Mouse (Mus musculus) cerebellum, adult 2 months (tissue): Measurements from ENCODE around the gene Glb1l2. TPM values are rescaled to one million over a fixed set of nuclear protein-coding genes. Genes with fewer than 3 reads are reported as not detected.

Experiments
- DNase-seq, 2 experiments: peaks; one replicate each; pipeline ENCODE4 v3.0.0; 2021
- H3K27ac ChIP-seq: fragments of 200-500 bp; 2 replicates; pipeline ENCODE4 v1.5.1; 2012; ENCODE audit warnings: low read length, control low read depth, inconsistent platforms; ENCODE audit not compliant: insufficient read depth
- H3K27me3 ChIP-seq: fragments of 200-500 bp; 2 replicates; pipeline ENCODE4 v1.6.1; 2012; ENCODE audit warnings: inconsistent platforms, mild to moderate bottlenecking, low read length, moderate library complexity; ENCODE audit not compliant: control insufficient read depth, insufficient read depth
- H3K4me1 ChIP-seq: fragments of 200-500 bp; 2 replicates; pipeline ENCODE4 v1.6.1; 2011; ENCODE audit warnings: low read length; ENCODE audit not compliant: control insufficient read depth, insufficient read depth
- H3K4me3 ChIP-seq: fragments of 200-500 bp; replicated peaks from 2 replicates; pipeline ENCODE3; 2011; ENCODE audit warnings: mild to moderate bottlenecking, low read depth, low read length, control low read depth; ENCODE audit not compliant: insufficient read depth
- CTCF ChIP-seq: fragments of 200-500 bp; IDR thresholded peaks from 2 replicates; pipeline ENCODE4 v1.5.1; 2011; ENCODE audit warnings: low read depth, mild to moderate bottlenecking, control low read depth, low read length, moderate library complexity, borderline replicate concordance; ENCODE audit not compliant: insufficient read depth
- POLR2A ChIP-seq: fragments of 200-500 bp; IDR thresholded peaks from 2 replicates; pipeline ENCODE4 v1.6.1; 2011; ENCODE audit warnings: low read length, control low read depth, borderline replicate concordance; ENCODE audit not compliant: insufficient read depth
- WGBS: fragments of 180-500 bp; shearing (Covaris S2); methylation state at CpG from one replicate; pipeline ENCODE4 v1.1.7; 2018; 5-methylcytosine and 5-hydroxymethylcytosine counted together
- polyA plus RNA-seq: library from polyadenylated mRNA; depleted of rRNA; stranded (reverse); fragments of >200 nt; gene quantifications from 2 replicates; pipeline ENCODE4 v1.2.3, GENCODE M21; 2012; rRNA removed

Glb1l2 gene
- polyA plus RNA-seq, 1 experiment: 0.64 TPM

- no peaks in the 10 kb centered on the region for H3K4me1 ChIP-seq
- TF ChIP-seq CTCF (no peak), POLR2A (no peak)
- no peak overlapping the region for H3K4me3 ChIP-seq
- WGBS: 79% methylated on average over 3 of the region's 3 CpGs
- H3K27ac ChIP-seq: no peak overlapping the region
- no peak for DNase-seq
- H3K27me3 ChIP-seq: no peaks in the 10 kb centered on the region
Measured at GRCm38 (mm10) chr9:26725709-26726108, 80.6 kb downstream of the Glb1l2 start.

GRCm38 (mm10) chr9:26721771-26722170 lies 84.5 kb downstream of the Glb1l2 start:
- no peak overlapping the region for H3K27ac ChIP-seq
- H3K4me3 ChIP-seq: no peak overlapping the region
- no peaks in the 10 kb centered on the region for H3K4me1 ChIP-seq
- no peaks in the 10 kb centered on the region; the same call in 1 of the 2 replicates for H3K27me3 ChIP-seq
- DNase-seq: no peak
- WGBS: 59% methylated on average over 7 of the region's 7 CpGs
- TF ChIP-seq CTCF: no peak
- no peak for TF ChIP-seq POLR2A

GRCm38 (mm10) chr9:26718388-26718787 lies 87.9 kb downstream of the Glb1l2 start:
- Histone ChIP-seq H3K27ac (no peak overlapping the region), H3K27me3 (no peaks in the 10 kb centered on the region; the same call in 1 of the 2 replicates), H3K4me1 (no peaks in the 10 kb centered on the region), H3K4me3 (no peak overlapping the region)
- no peak for DNase-seq
- 53% methylated on average over 3 of the region's 3 CpGs for WGBS
- TF ChIP-seq POLR2A (no peak), CTCF (no peak)

Other genes with a start within 250 kb of the Glb1l2 start
- 76.0 and 81.2 TPM in 2 replicates for gene B3gat1, start 72.7 kb downstream of the Glb1l2 start, polyA plus RNA-seq
- gene Glb1l3, start 54.4 kb upstream of the Glb1l2 start, polyA plus RNA-seq: 0.03 TPM in 1 of 2 replicates, not detected in the other
- 0.14 TPM in 1 of 2 replicates, not detected in the other for gene Gm1110, start 116.6 kb upstream of the Glb1l2 start, polyA plus RNA-seq
- 45.0 and 49.9 TPM in 2 replicates for gene Acad8, start 193.1 kb upstream of the Glb1l2 start, polyA plus RNA-seq
- 93.5 and 104 TPM in 2 replicates for gene Thyn1, start 193.2 kb upstream of the Glb1l2 start, polyA plus RNA-seq
- gene Vps26b, start 223.6 kb upstream of the Glb1l2 start, polyA plus RNA-seq: 87.5 and 95.5 TPM in 2 replicates
- 45.7 and 47.6 TPM in 2 replicates for gene Ncapd3, start 223.7 kb upstream of the Glb1l2 start, polyA plus RNA-seq